Mouse (Mus musculus) heart, embryonic 13.5 days (tissue): Measurements from ENCODE around the gene Gm9789. TPM values are rescaled to one million over a fixed set of nuclear protein-coding genes. Genes with fewer than 3 reads are reported as not detected.
"Not testable (repeated sequence)": the region's sequence is repeated elsewhere in the genome, so short reads cannot be mapped to it uniquely, and the experiment has no call there.

Experiments used
- ATAC-seq: fragments of 200-750 bp; cut with Nextera tagmentation; 2 replicates; pipeline ENCODE4 v1.8.0; 2017; ENCODE audit warnings: moderate TSS enrichment; ENCODE audit not compliant: insufficient number of reproducible peaks, low FRiP score, low TSS enrichment; ENCODE audit errors: extremely low read depth
- H3K27ac ChIP-seq: fragments of 300-500 bp; sonication (generic); replicated peaks from 2 replicates; pipeline ENCODE4 v1.5.1; 2015; ENCODE audit warnings: moderate library complexity, mild to moderate bottlenecking, inconsistent platforms
- H3K27me3 ChIP-seq: fragments of 300-500 bp; sonication (generic); replicated peaks from 2 replicates; pipeline ENCODE4 v1.6.1; 2015; ENCODE audit warnings: mild to moderate bottlenecking, inconsistent platforms
- H3K36me3 ChIP-seq: fragments of 300-500 bp; sonication (generic); 2 replicates; pipeline ENCODE4 v1.6.1; 2015; ENCODE audit warnings: mild to moderate bottlenecking, inconsistent platforms
- H3K4me1 ChIP-seq: fragments of 300-500 bp; sonication (generic); 2 replicates; pipeline ENCODE4 v1.6.1; 2015; ENCODE audit warnings: inconsistent platforms
- H3K4me2 ChIP-seq: fragments of 300-500 bp; sonication (generic); 2 replicates; pipeline ENCODE4 v1.6.1; 2015; ENCODE audit warnings: inconsistent platforms, mild to moderate bottlenecking, moderate library complexity
- H3K4me3 ChIP-seq: fragments of 300-500 bp; sonication (generic); 2 replicates; pipeline ENCODE4 v1.5.1; 2015; ENCODE audit warnings: moderate library complexity, mild to moderate bottlenecking, inconsistent platforms
- H3K9ac ChIP-seq: fragments of 300-500 bp; sonication (generic); 2 replicates; pipeline ENCODE4 v1.6.1; 2015; ENCODE audit warnings: inconsistent platforms, mild to moderate bottlenecking, moderate library complexity
- H3K9me3 ChIP-seq: fragments of 300-500 bp; sonication (generic); 2 replicates; pipeline ENCODE4 v1.6.1; 2016; ENCODE audit warnings: inconsistent platforms
- WGBS: fragments of 180-500 bp; shearing (Covaris S2); methylation state at CpG from one replicate; pipeline ENCODE4 v1.1.7; 2015; ENCODE audit warnings: mixed read lengths; 5-methylcytosine and 5-hydroxymethylcytosine counted together
- polyA plus RNA-seq: library from polyadenylated mRNA; unstranded; fragments of >200 nt; fragmentation: Nextera tagmentation; extraction: Ambion mirVana; gene quantifications from 2 replicates; pipeline ENCODE4 v1.2.1, GENCODE M21; 2015

Gm9789 gene
- not detected in 2 replicates for polyA plus RNA-seq

DNA sequence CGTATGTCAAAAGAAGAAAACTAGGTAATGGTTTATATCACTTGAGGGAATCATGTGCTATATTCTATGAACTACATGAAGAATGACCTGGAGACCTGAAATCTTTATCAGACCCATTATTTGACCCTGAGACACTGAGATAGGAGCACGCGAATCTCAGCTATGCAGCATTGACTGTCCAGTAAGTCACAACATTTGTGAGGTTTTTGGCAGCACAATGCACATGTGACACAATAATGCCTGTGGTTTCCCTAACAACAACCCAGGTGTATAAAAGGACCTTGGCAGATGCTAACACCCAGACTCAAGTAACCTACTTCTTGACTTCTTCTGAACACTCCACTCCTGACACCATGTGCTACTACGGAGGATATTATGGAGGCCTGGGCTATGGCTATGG, at the start of gene Gm9789:
Gene Gm9789 (plus strand): TSS at position 301 of the 400 bp plus-strand sequence.
- Histone ChIP-seq H3K4me1 (no peaks in the 10 kb centered on the region), H3K4me2 (no peak within 1 kb of the TSS), H3K9me3 (peaks cover 14% of the 10 kb centered on the region; the same call in 1 of the 2 replicates), H3K36me3 (no peaks in the 10 kb centered on the region), H3K4me3 (no peak within 1 kb of the TSS), H3K9ac (no peak within 1 kb of the TSS), H3K27me3 (no peaks in the 10 kb centered on the region), H3K27ac (no peak within 1 kb of the TSS)
- WGBS, result 79% methylated on average over 4 of the region's 4 CpGs
- ATAC-seq, result no peak

DNA sequence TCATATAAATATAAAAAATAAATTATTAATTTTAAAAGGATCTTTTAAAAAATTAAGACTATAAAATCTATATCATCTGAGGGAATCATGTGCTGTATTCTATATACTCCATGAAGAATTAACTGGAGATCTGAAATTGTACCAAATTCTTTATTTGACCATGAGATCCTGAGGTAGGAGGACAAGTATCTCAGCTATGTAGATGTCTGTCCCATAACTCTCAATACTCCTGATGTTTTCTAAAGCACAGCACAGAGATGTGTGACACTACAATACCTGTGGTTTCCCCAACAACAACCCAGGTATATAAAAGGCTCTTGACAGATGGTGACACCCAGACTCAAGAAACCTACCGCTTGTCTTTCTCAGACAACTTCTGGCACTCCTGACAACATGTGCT, 17.2 kb upstream of the Gm9789 start, which contains the start of gene Gm6358:
Gene Gm6358 (plus strand): TSS at position 301 of the 400 bp plus-strand sequence.
- no peak within 1 kb of the TSS for H3K27ac ChIP-seq
- H3K9ac ChIP-seq, result no peak within 1 kb of the TSS
- WGBS, result 81% methylated on average over 1 of the region's 1 CpGs
- H3K36me3 ChIP-seq, result no peaks in the 10 kb centered on the region
- no peaks in the 10 kb centered on the region for H3K27me3 ChIP-seq
- H3K4me2 ChIP-seq, result no peak within 1 kb of the TSS
- H3K9me3 ChIP-seq, result peaks cover 4% of the 10 kb centered on the region; the same call in 1 of the 2 replicates
- H3K4me1 ChIP-seq, result no peaks in the 10 kb centered on the region
- H3K4me3 ChIP-seq, result no peak within 1 kb of the TSS
- no peak for ATAC-seq

DNA sequence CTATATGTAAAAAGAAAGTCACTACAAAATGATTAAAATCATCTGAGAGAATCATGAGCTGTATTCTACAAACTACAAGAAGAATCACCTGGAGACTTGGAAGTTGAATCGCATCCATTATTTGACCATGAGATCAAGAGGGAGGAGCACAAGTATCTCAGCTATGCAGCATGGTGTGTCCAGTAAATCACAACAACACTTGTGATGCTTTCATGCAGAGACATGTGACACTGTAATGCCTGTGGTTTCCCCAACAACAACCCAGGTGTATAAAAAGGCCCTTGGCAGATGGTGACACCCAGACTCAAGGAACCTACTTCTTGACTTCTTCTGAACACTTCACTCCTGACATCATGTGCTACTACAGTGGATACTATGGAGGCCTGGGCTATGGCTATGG, 7.0 kb upstream of the Gm9789 start, which contains the start of gene Gm10061:
Gene Gm10061 (plus strand): TSS at position 301 of the 400 bp plus-strand sequence.
- Histone ChIP-seq H3K27me3 (no peaks in the 10 kb centered on the region), H3K4me1 (no peaks in the 10 kb centered on the region), H3K9me3 (0 out of 2 replicates have a peak, but pooled peaks cover 15% of the 10 kb centered on the region), H3K9ac (no peak within 1 kb of the TSS), H3K36me3 (no peaks in the 10 kb centered on the region), H3K27ac (no peak within 1 kb of the TSS), H3K4me3 (no peak within 1 kb of the TSS), H3K4me2 (no peak within 1 kb of the TSS)
- no peak for ATAC-seq
- 82% methylated on average over 1 of the region's 1 CpGs for WGBS

DNA sequence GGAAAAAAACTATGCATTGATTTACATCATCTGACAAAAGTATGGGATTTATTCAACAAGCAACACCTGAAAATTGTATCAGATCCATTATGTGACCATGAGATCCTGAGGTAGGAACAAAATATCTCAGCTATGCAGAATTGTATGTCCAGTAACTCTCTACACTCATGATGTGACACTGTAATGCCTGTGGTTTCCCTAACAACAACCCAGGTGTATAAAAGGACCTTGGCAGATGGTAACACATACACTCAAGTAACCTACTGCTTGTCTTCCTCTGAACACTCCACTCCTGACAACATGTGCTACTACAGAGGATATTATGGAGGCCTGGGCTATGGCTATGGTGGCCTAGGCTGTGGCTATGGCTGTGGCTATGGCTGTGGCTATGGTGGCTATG, 11.4 kb downstream of the Gm9789 start, which contains the start of gene Gm7735:
Gene Gm7735 (plus strand): TSS at position 301 of the 400 bp plus-strand sequence.
- ATAC-seq, H3K9ac ChIP-seq: not testable (repeated sequence)

DNA sequence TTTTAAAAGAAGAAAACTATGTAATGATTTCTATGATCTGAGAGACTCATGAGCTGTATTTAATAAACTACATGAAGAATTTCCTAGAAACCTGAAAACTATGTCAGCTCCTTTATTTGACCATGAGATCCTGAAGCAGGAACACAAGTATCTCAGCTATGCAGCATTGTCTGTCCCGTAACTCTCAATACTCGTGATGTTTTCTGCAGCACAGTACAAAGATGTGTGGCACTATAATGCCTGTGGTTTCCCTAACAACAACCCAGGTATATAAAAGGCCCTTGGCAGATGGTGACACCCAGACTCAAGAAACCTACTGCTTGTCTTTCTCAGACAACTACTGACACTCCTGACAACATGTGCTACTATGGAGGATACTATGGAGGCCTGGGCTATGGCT, 16.7 kb downstream of the Gm9789 start, which contains the start of gene 1110057P08Rik:
Gene 1110057P08Rik (plus strand): TSS at position 301 of the 400 bp plus-strand sequence.
- no peak within 1 kb of the TSS for H3K9ac ChIP-seq
- 64% methylated on average over 2 of the region's 2 CpGs for WGBS
- no peak within 1 kb of the TSS for H3K27ac ChIP-seq
- H3K4me3 ChIP-seq, result no peak within 1 kb of the TSS
- no peaks in the 10 kb centered on the region for H3K36me3 ChIP-seq
- H3K9me3 ChIP-seq, result 0 out of 2 replicates have a peak, but pooled peaks cover 9% of the 10 kb centered on the region
- H3K4me2 ChIP-seq, result no peak within 1 kb of the TSS
- H3K4me1 ChIP-seq, result no peaks in the 10 kb centered on the region
- no peaks in the 10 kb centered on the region for H3K27me3 ChIP-seq
- ATAC-seq, result no peak

More for the DNA sequence above, 11.4 kb downstream of the Gm9789 start, which contains the start of gene Gm7735:
- not testable (repeated sequence) for H3K9me3 ChIP-seq, H3K27ac ChIP-seq, H3K4me2 ChIP-seq, H3K4me3 ChIP-seq, H3K36me3 ChIP-seq, H3K27me3 ChIP-seq, H3K4me1 ChIP-seq

DNA sequence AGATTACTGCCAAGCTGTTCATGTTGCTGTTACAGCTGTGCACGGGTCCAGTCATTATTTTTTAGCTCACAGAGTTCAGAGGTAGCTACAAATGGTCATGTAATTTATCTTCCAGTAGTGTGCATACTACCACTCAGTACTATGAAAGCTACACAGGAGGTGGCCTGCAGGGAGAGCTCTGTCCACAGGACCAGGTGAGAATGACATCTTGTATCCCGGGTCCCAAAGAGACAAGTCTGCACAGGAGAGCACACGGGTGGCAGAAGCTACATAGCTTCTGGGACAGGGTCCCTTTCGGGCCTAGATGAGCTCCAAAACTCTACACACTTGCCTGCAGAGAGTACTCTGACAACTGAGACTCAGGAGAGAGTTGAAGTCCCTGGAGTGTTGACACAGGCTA, 30.9 kb downstream of the Gm9789 start:
- no peak overlapping the region for H3K27ac ChIP-seq
- WGBS, result 63% methylated on average over 4 of the region's 4 CpGs
- ATAC-seq, result no peak
- no peaks in the 10 kb centered on the region for H3K27me3 ChIP-seq
- no peak overlapping the region for H3K9ac ChIP-seq
- H3K4me3 ChIP-seq, result no peak overlapping the region
- H3K4me2 ChIP-seq, result no peak overlapping the region
- H3K4me1 ChIP-seq, result no peaks in the 10 kb centered on the region
- no peaks in the 10 kb centered on the region for H3K36me3 ChIP-seq
- H3K9me3 ChIP-seq, result 0 out of 2 replicates have a peak, but pooled peaks cover 6% of the 10 kb centered on the region

DNA sequence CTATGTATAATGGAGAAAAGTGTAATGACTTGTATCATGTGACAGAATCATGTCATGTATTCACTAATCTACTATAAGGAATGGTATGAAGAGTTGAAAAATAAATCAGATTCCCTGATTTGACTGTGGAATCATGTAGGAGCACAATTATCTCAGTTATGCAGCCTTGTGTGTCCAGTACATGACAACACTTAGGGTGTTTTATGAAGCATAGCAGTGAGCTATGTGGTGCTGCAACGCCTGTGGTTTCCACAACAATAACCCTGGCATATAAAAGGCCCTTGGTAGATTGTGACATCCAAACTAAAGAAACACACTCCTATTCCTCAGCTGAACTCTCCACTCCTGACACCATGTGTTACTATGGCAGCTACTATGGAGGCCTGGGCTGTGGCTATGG, 47.8 kb downstream of the Gm9789 start, which contains the start of gene Krtap20-2:
Gene Krtap20-2 (plus strand): TSS at position 301 of the 400 bp plus-strand sequence.
- ATAC-seq, result no peak

More for the DNA sequence above, 47.8 kb downstream of the Gm9789 start, which contains the start of gene Krtap20-2:
- H3K9ac ChIP-seq, result no peak within 1 kb of the TSS
- no peak within 1 kb of the TSS for H3K27ac ChIP-seq
- H3K4me1 ChIP-seq, result no peaks in the 10 kb centered on the region
- H3K4me3 ChIP-seq, result no peak within 1 kb of the TSS
- no peak within 1 kb of the TSS for H3K4me2 ChIP-seq
- no peaks in the 10 kb centered on the region for H3K9me3 ChIP-seq
- H3K36me3 ChIP-seq, result no peaks in the 10 kb centered on the region
- 50% methylated on average over 1 of the region's 1 CpGs for WGBS
- H3K27me3 ChIP-seq, result no peaks in the 10 kb centered on the region

Other genes with a start within 250 kb of the Gm9789 start
- gene Krtap19-9b, start 225.7 kb upstream of the Gm9789 start, polyA plus RNA-seq, result not detected in 2 replicates
- not detected in 2 replicates for gene Krtap16-3, start 195.1 kb upstream of the Gm9789 start, polyA plus RNA-seq
- not detected in 2 replicates for gene Krtap22-2, start 147.2 kb upstream of the Gm9789 start, polyA plus RNA-seq
- gene Gm10229, start 142.7 kb upstream of the Gm9789 start, polyA plus RNA-seq, result not detected in 2 replicates
- gene Krtap6-1, start 126.3 kb upstream of the Gm9789 start, polyA plus RNA-seq, result not detected in 2 replicates
- not detected in 2 replicates for gene Gm10228, start 116.5 kb upstream of the Gm9789 start, polyA plus RNA-seq
- not detected in 2 replicates for gene Krtap6-5, start 110.1 kb upstream of the Gm9789 start, polyA plus RNA-seq
- gene 1110025L11Rik, start 94.0 kb upstream of the Gm9789 start, polyA plus RNA-seq, result not detected in 2 replicates
- not detected in 2 replicates for gene Krtap6-3, start 73.9 kb upstream of the Gm9789 start, polyA plus RNA-seq
- gene Gm6358, start 17.1 kb upstream of the Gm9789 start, polyA plus RNA-seq, result not detected in 2 replicates
- gene Gm10061, start 6.9 kb upstream of the Gm9789 start, polyA plus RNA-seq, result not detected in 2 replicates
- not detected in 2 replicates for gene Gm7735, start 11.5 kb downstream of the Gm9789 start, polyA plus RNA-seq
- not detected in 2 replicates for gene 1110057P08Rik, start 16.8 kb downstream of the Gm9789 start, polyA plus RNA-seq
- gene Krtap20-2, start 47.9 kb downstream of the Gm9789 start, polyA plus RNA-seq, result not detected in 2 replicates
- gene Krtap21-1, start 245.9 kb downstream of the Gm9789 start, polyA plus RNA-seq, result not detected in 2 replicates